Mouse (Mus musculus) hindbrain, embryonic 12.5 days (tissue): ENCODE data around the gene Slc19a2. TPM values are rescaled to one million over a fixed set of nuclear protein-coding genes. Genes with fewer than 3 reads are reported as not detected.
"Not testable (repeated sequence)": the region's sequence is repeated elsewhere in the genome, so short reads cannot be mapped to it uniquely, and the experiment has no call there.

Experiments
- ATAC-seq: fragments of 200-750 bp; cut with Nextera tagmentation; 2 replicates; pipeline ENCODE4 v1.8.0; 2017; ENCODE audit warnings: moderate TSS enrichment; ENCODE audit not compliant: low FRiP score
- H3K27ac ChIP-seq: fragments of 300-500 bp; sonication (generic); 2 replicates; pipeline ENCODE4 v1.5.1; 2016; ENCODE audit warnings: mild to moderate bottlenecking
- H3K27me3 ChIP-seq: fragments of 300-500 bp; sonication (generic); 2 replicates; pipeline ENCODE4 v1.6.1; 2016; ENCODE audit warnings: mild to moderate bottlenecking
- H3K36me3 ChIP-seq: fragments of 300-500 bp; sonication (generic); 2 replicates; pipeline ENCODE4 v1.6.1; 2016; ENCODE audit warnings: mild to moderate bottlenecking
- H3K4me1 ChIP-seq: fragments of 300-500 bp; sonication (generic); 2 replicates; pipeline ENCODE4 v1.6.1; 2016
- H3K4me2 ChIP-seq: fragments of 300-500 bp; sonication (generic); replicated peaks from 2 replicates; pipeline ENCODE4 v1.6.1; 2016; ENCODE audit warnings: mild to moderate bottlenecking
- H3K4me3 ChIP-seq: fragments of 300-500 bp; sonication (generic); 2 replicates; pipeline ENCODE4 v1.5.1; 2016; ENCODE audit warnings: mild to moderate bottlenecking
- H3K9ac ChIP-seq: fragments of 300-500 bp; sonication (generic); 2 replicates; pipeline ENCODE4 v1.6.1; 2016; ENCODE audit warnings: mild to moderate bottlenecking, moderate library complexity
- H3K9me3 ChIP-seq: fragments of 300-500 bp; sonication (generic); replicated peaks from 2 replicates; pipeline ENCODE4 v1.6.1; 2016; ENCODE audit warnings: mild to moderate bottlenecking
- WGBS: fragments of 180-500 bp; shearing (Covaris S2); methylation state at CpG from one replicate; pipeline ENCODE4 v1.1.7; 2016; 5-methylcytosine and 5-hydroxymethylcytosine counted together
- polyA plus RNA-seq: library from polyadenylated mRNA; unstranded; fragments of >200 nt; fragmentation: Nextera tagmentation; extraction: Ambion mirVana; gene quantifications from 2 replicates; pipeline ENCODE4 v1.2.1, GENCODE M21; 2016

The Slc19a2 gene
- polyA plus RNA-seq, 1 experiment from 2014 or later: 10.0 TPM

GRCm38 (mm10) chr1:164231937-164232570, 16.8 kb upstream of the Slc19a2 start:
- H3K9ac ChIP-seq, H3K36me3 ChIP-seq, H3K9me3 ChIP-seq, H3K4me2 ChIP-seq, H3K27me3 ChIP-seq, H3K4me1 ChIP-seq, H3K27ac ChIP-seq, H3K4me3 ChIP-seq, ATAC-seq: not testable (repeated sequence)
- WGBS: 85% methylated on average over 2 of the region's 4 CpGs

DNA sequence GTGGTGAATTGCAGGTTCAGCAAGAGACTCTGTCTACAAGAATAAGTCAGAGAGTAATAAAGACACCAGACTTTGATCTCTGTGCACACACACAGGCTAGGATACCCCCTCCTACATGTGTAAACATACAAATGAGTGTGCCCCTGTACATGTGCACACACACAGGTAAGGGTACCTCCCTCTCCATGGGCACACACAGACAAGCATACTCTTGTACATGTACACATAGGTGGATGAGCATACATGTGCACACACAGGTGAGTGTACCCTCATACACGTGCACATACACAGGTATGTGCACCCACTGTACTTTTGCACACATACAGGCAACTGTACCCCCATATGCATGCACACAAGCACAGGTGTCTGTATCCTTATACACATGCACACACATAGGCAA, 15.4 kb upstream of the Slc19a2 start:
- Histone ChIP-seq H3K4me1 (no peaks in the 10 kb centered on the region), H3K36me3 (no peaks in the 10 kb centered on the region), H3K9ac (no peak overlapping the region), H3K9me3 (no peaks in the 10 kb centered on the region), H3K27me3 (no peaks in the 10 kb centered on the region), H3K4me2 (no peak overlapping the region), H3K4me3 (no peak overlapping the region), H3K27ac (no peak overlapping the region)
- no peak for ATAC-seq
- WGBS: 76% methylated on average over 1 of the region's 1 CpGs

GRCm38 (mm10) chr1:164235078-164235477, 13.8 kb upstream of the Slc19a2 start:
- H3K27me3 ChIP-seq: no peaks in the 10 kb centered on the region
- ATAC-seq: no peak
- H3K9ac ChIP-seq: no peak overlapping the region
- no peaks in the 10 kb centered on the region for H3K4me1 ChIP-seq
- H3K4me2 ChIP-seq: no peak overlapping the region
- H3K4me3 ChIP-seq: no peak overlapping the region
- H3K36me3 ChIP-seq: no peaks in the 10 kb centered on the region
- H3K9me3 ChIP-seq: no peaks in the 10 kb centered on the region
- H3K27ac ChIP-seq: no peak overlapping the region
- WGBS: 71% methylated on average over 7 of the region's 7 CpGs

- no peaks in the 10 kb centered on the region for H3K9me3 ChIP-seq
- H3K4me1 ChIP-seq: no peaks in the 10 kb centered on the region
- WGBS: 72% methylated on average over 7 of the region's 7 CpGs
- no peaks in the 10 kb centered on the region for H3K27me3 ChIP-seq
- no peak overlapping the region for H3K4me2 ChIP-seq
- no peak overlapping the region for H3K9ac ChIP-seq
- ATAC-seq: no peak
- no peaks in the 10 kb centered on the region for H3K36me3 ChIP-seq
- no peak overlapping the region for H3K27ac ChIP-seq
- no peak overlapping the region for H3K4me3 ChIP-seq
These were observed 12.8 kb upstream of the Slc19a2 start for GRCm38 (mm10) chr1:164236078-164236477.

GRCm38 (mm10) chr1:164241494-164241893, 7.4 kb upstream of the Slc19a2 start:
- H3K27me3 ChIP-seq: no peaks in the 10 kb centered on the region
- H3K36me3 ChIP-seq: no peaks in the 10 kb centered on the region
- no peak for ATAC-seq
- H3K4me2 ChIP-seq: no peak overlapping the region
- no peak overlapping the region for H3K9ac ChIP-seq
- no peak overlapping the region for H3K27ac ChIP-seq
- H3K4me1 ChIP-seq: no peaks in the 10 kb centered on the region
- H3K4me3 ChIP-seq: no peak overlapping the region
- WGBS: 74% methylated on average over 2 of the region's 2 CpGs
- no peaks in the 10 kb centered on the region for H3K9me3 ChIP-seq

- no peak for ATAC-seq
- WGBS: 65% methylated on average over 8 of the region's 8 CpGs
- no peaks in the 10 kb centered on the region for H3K36me3 ChIP-seq
- no peak overlapping the region for H3K4me2 ChIP-seq
- no peaks in the 10 kb centered on the region; the same call in 1 of the 2 replicates for H3K27me3 ChIP-seq
- no peak overlapping the region for H3K9ac ChIP-seq
- no peaks in the 10 kb centered on the region for H3K9me3 ChIP-seq
- peaks cover 4% of the 10 kb centered on the region for H3K4me1 ChIP-seq
- H3K4me3 ChIP-seq: no peak overlapping the region
- no peak overlapping the region for H3K27ac ChIP-seq
These were observed 6.0 kb upstream of the Slc19a2 start for GRCm38 (mm10) chr1:164242809-164243208.

DNA sequence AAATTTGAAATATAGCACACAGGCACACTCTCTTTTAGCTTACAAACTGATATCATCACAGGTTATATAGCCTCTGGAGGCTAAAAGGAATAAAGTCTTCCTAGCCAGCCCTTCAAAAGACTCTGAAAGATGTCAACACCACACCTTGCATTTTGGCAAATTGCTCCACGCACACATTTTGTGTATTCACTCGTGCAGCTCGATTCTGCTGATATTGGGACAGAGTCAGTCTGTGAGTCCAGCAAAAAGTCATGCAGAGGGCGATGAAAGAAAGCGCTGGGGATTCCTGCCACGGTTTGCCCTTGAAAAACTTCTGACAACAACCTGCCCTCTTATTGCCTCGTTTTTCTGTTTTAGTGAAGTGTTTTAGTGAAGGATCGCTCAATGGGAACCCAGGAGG, 1.4 kb upstream of the Slc19a2 start:
- Histone ChIP-seq H3K27me3 (no peaks in the 10 kb centered on the region; the same call in 1 of the 2 replicates), H3K27ac (no peak overlapping the region)

GRCm38 (mm10) chr1:164247971-164248370, 875 bp upstream of the Slc19a2 start:
- H3K36me3 ChIP-seq: no peaks in the 10 kb centered on the region
- H3K27ac ChIP-seq: no peak overlapping the region
- no peaks in the 10 kb centered on the region; the same call in 1 of the 2 replicates for H3K27me3 ChIP-seq
- peak overlapping the region; percentile 58 for H3K9ac ChIP-seq
- peaks cover 23% of the 10 kb centered on the region for H3K4me1 ChIP-seq
- H3K9me3 ChIP-seq: no peaks in the 10 kb centered on the region
- 5% methylated on average over 10 of the region's 10 CpGs for WGBS
- peak overlapping the region; percentile 86 for H3K4me2 ChIP-seq
- H3K4me3 ChIP-seq: peak overlapping the region; percentile 72
- no peak for ATAC-seq

More for the DNA sequence above, 1.4 kb upstream of the Slc19a2 start:
- no peaks in the 10 kb centered on the region for H3K9me3 ChIP-seq
- peak overlapping the region; percentile 86 for H3K4me2 ChIP-seq
- H3K4me1 ChIP-seq: peaks cover 23% of the 10 kb centered on the region
- no peak overlapping the region for H3K4me3 ChIP-seq
- ATAC-seq: no peak
- H3K9ac ChIP-seq: peak overlapping the region; percentile 51
- H3K36me3 ChIP-seq: no peaks in the 10 kb centered on the region
- 35% methylated on average over 8 of the region's 8 CpGs for WGBS

DNA sequence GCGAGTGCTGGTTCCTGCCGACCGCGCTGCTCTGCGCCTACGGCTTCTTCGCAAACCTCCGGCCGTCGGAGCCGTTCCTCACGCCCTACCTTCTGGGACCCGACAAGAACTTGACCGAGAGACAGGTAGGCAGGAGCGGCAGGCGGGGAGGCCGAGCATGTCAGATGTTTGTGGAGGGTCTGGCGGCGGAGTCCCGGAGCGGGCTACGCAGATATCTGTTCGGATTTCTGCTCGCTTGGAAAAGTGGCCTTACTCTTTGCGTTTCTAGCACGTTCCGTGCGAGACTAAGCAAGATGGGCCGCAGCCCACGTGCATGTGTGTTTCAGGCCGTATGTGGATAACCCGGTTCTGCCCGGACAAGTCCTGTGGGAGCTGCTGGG, 476 bp downstream of the Slc19a2 start:
- no peaks in the 10 kb centered on the region for H3K36me3 ChIP-seq
- H3K4me2 ChIP-seq: peak overlapping the region; percentile 86
- H3K9ac ChIP-seq: peak overlapping the region; percentile 76
- under 1% methylated on average over 33 of the region's 33 CpGs for WGBS
- no peak; the same call in 1 of the 2 replicates for ATAC-seq
- no peaks in the 10 kb centered on the region for H3K9me3 ChIP-seq
- peak overlapping the region; percentile 72 for H3K4me3 ChIP-seq
- H3K4me1 ChIP-seq: peaks cover 23% of the 10 kb centered on the region
- H3K27me3 ChIP-seq: no peaks in the 10 kb centered on the region; the same call in 1 of the 2 replicates
- peak overlapping the region; percentile 62; the same call in 1 of the 2 replicates for H3K27ac ChIP-seq

DNA sequence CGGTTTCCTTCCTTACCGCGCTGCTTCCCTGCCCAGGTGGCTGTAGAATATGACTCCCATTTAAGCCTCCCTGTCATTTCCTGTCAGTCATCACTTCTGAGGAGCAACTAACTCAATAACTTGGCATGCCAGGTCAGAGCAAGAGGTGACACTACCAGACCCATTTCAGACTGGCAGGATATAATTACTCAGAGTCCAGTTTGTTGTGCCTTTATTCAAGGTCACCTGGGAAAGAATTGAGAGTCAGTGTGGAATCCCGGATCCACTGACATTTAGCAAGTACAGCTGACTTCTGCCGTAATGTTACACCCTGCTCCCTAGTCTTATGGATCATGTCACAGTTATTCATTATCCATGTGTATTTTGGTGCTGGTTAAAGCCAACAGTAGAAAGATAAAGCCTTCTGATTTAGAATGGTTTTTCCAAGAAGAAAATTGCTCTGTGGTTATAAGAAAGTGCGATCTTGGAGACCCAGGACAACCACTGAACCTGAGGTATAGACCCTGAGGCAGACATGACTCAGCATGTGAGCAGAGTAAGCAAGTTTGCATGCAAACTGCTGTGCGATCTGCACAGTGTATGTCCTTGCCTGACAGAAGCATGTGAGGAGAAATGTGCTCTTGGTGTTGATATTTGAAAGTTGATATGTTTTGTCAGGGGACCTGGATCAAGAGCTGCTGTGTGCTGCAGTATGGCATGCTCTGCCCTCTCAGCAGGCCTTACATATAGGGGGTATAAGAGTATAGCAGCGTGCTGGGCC, 1.7 kb downstream of the Slc19a2 start:
- Histone ChIP-seq H3K4me1 (peaks cover 23% of the 10 kb centered on the region), H3K27me3 (no peaks in the 10 kb centered on the region; the same call in 1 of the 2 replicates), H3K4me3 (peak overlapping the region; percentile 72), H3K9ac (peak overlapping the region; percentile 19; the same call in 1 of the 2 replicates), H3K4me2 (peak overlapping the region; percentile 86), H3K27ac (no peak overlapping the region), H3K9me3 (no peaks in the 10 kb centered on the region), H3K36me3 (no peaks in the 10 kb centered on the region)
- no peak for ATAC-seq
- WGBS: 56% methylated on average over 8 of the region's 8 CpGs

DNA sequence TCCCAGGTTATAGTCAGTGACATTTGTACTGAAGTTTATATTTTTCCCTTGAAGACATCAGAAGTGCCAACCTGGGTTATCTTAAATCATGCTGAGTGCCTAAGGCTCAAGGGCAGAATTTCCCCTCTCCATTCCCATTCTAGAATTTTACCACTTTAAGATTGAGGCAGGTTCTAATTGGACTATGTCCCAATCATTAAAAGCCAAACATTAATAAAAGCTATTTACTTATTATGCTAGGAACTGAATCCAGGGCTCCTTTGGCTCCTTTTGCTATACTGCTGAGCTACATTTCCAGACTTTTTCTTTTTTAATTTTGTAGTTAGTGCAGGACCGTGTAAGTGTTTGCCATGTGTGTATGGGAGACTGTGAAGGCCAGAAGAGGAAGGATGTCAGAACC, 2.6 kb downstream of the Slc19a2 start:
- ATAC-seq: no peak
- H3K4me2 ChIP-seq: no peak overlapping the region

GRCm38 (mm10) chr1:164252551-164252950, 3.7 kb downstream of the Slc19a2 start:
- Histone ChIP-seq H3K36me3 (peaks cover 9% of the 10 kb centered on the region), H3K4me2 (no peak overlapping the region), H3K9ac (no peak overlapping the region), H3K27ac (no peak overlapping the region), H3K4me1 (peaks cover 22% of the 10 kb centered on the region), H3K4me3 (no peak overlapping the region), H3K9me3 (no peaks in the 10 kb centered on the region), H3K27me3 (no peaks in the 10 kb centered on the region; the same call in 1 of the 2 replicates)
- ATAC-seq: no peak
- 77% methylated on average over 5 of the region's 5 CpGs for WGBS

More for the DNA sequence above, 2.6 kb downstream of the Slc19a2 start:
- H3K27me3 ChIP-seq: no peaks in the 10 kb centered on the region; the same call in 1 of the 2 replicates
- H3K4me3 ChIP-seq: no peak overlapping the region
- no peaks in the 10 kb centered on the region for H3K36me3 ChIP-seq
- no peaks in the 10 kb centered on the region for H3K9me3 ChIP-seq
- 90% methylated on average over 1 of the region's 1 CpGs for WGBS
- H3K27ac ChIP-seq: no peak overlapping the region
- H3K9ac ChIP-seq: no peak overlapping the region
- H3K4me1 ChIP-seq: peaks cover 23% of the 10 kb centered on the region
